Comparison of ENCODE assay signal across 18 mouse cellular contexts in the genomic region with DNA sequence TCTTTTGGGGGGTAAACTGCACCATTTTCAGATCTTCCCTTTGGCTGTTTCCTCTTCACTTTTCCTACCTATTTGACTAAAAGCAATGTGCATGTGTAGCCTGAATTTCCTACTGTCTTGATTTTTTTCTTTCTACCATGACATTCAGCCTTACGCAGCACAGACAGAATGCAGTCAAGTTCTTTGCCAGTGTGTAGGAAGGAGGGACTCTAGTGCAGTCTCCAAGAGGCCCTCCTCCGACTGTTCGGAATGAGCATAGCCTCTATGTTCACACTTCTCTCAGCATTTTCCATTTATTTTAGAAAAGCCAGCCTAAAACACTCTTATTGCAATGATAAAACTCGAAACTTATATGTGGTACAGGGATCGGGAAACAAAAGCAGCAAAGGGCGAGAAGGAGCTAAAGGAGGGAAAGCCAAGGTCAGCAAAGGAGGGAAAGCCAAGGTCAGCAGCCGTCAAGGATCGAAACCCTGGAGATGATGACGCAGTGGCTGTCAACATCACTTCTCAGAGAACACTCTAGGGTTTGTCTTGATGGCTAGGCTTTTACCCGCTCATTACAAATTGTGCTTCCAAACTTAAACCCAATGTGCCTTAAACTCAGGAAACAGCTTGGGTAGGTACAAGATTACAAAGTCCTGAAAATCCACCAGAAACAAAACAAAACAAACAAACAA.
"Had no signal": no experiment of that assay in that cellular context is flagged by ENCODE, and none has a peak within 500 bp of the region (broad histone marks: within the 10 kb centered on the region; RNA-seq: fewer than 3 reads in every experiment).

No protein-coding gene starts in this region.

- DNase-seq: lung, adult 18-20 months; lung, embryonic 14.5 days; lung, postnatal 10 days; lung, postnatal 4 days; midbrain, embryonic 14.5 days; retina, postnatal 1 day; right cerebral cortex, postnatal 14 days; right cerebral cortex, postnatal 4 days; spleen, adult 18-20 months; thymus, adult 18-20 months; thymus, postnatal 14 days; thymus, postnatal 36 days had no signal

- H3K27ac ChIP-seq: midbrain, embryonic 10.5 days; midbrain, embryonic 12.5 days; neural tube, embryonic 13.5 days; neural tube, embryonic 15.5 days had no signal

- H3K9me3 ChIP-seq: midbrain, embryonic 10.5 days; midbrain, embryonic 12.5 days; neural tube, embryonic 13.5 days; neural tube, embryonic 15.5 days had no signal

- H3K27me3 ChIP-seq: neural tube, embryonic 13.5 days; neural tube, embryonic 15.5 days had no signal

- H3K36me3 ChIP-seq: midbrain, embryonic 10.5 days; midbrain, embryonic 12.5 days; neural tube, embryonic 13.5 days; neural tube, embryonic 15.5 days had no signal

- H3K9ac ChIP-seq: lung, embryonic 14.5 days; midbrain, embryonic 12.5 days; neural tube, embryonic 13.5 days; neural tube, embryonic 15.5 days had no signal

- ATAC-seq: midbrain, embryonic 16.5 days had no signal

- H3K4me3 ChIP-seq: midbrain, embryonic 10.5 days; midbrain, embryonic 12.5 days; myocyte; neural tube, embryonic 13.5 days; neural tube, embryonic 15.5 days had no signal

- H3K4me2 ChIP-seq: lung, embryonic 14.5 days; midbrain, embryonic 12.5 days; neural tube, embryonic 13.5 days; neural tube, embryonic 15.5 days had no signal
